Mouse (Mus musculus) stomach, embryonic 14.5 days (tissue): ENCODE data around the gene Hoxa5. TPM values are rescaled to one million over a fixed set of nuclear protein-coding genes. Genes with fewer than 3 reads are reported as not detected.
A peak's percentile ranks its signal among the peaks of the same experiment; 100 is the strongest.

Experiments
- ATAC-seq: fragments of 200-750 bp; cut with Nextera tagmentation; 2 replicates; pipeline ENCODE4 v1.8.0; 2017; ENCODE audit warnings: low read depth, moderate TSS enrichment; ENCODE audit not compliant: insufficient number of reproducible peaks, insufficient read depth, low FRiP score
- H3K27ac ChIP-seq: fragments of 300-500 bp; sonication (generic); 2 replicates; pipeline ENCODE4 v1.5.1; 2014; ENCODE audit warnings: mild to moderate bottlenecking, low read length, moderate library complexity, mixed read lengths
- H3K27me3 ChIP-seq: fragments of 300-500 bp; sonication (generic); 2 replicates; pipeline ENCODE4 v1.6.1; 2014; ENCODE audit warnings: low read length, control low read depth, mixed read lengths; ENCODE audit not compliant: control insufficient read depth, insufficient read depth
- H3K36me3 ChIP-seq: fragments of 300-500 bp; sonication (generic); 2 replicates; pipeline ENCODE4 v1.6.1; 2014; ENCODE audit warnings: mild to moderate bottlenecking, control low read depth, low read length, moderate library complexity, mixed read lengths; ENCODE audit not compliant: control insufficient read depth, insufficient read depth
- H3K4me1 ChIP-seq: fragments of 300-500 bp; sonication (generic); 2 replicates; pipeline ENCODE4 v1.6.1; 2014; ENCODE audit warnings: low read length, control low read depth, mixed read lengths; ENCODE audit not compliant: control insufficient read depth, insufficient read depth
- H3K4me2 ChIP-seq: fragments of 300-500 bp; sonication (generic); replicated peaks from 2 replicates; pipeline ENCODE4 v1.6.1; 2014; ENCODE audit warnings: low read depth, low read length, control low read depth
- H3K4me3 ChIP-seq: fragments of 300-500 bp; sonication (generic); 2 replicates; pipeline ENCODE4 v1.5.1; 2014; ENCODE audit warnings: low read depth, low read length, control low read depth
- H3K9ac ChIP-seq: fragments of 300-500 bp; sonication (generic); replicated peaks from 2 replicates; pipeline ENCODE4 v1.6.1; 2014; ENCODE audit warnings: low read depth, mild to moderate bottlenecking, control low read depth, low read length, moderate library complexity, mixed read lengths
- H3K9me3 ChIP-seq: fragments of 300-500 bp; sonication (generic); 2 replicates; pipeline ENCODE4 v1.6.1; 2016; ENCODE audit warnings: low read depth, low read length, control low read depth; ENCODE audit not compliant: control insufficient read depth
- WGBS: fragments of 180-500 bp; shearing (Covaris S2); extraction: QIAGEN DNeasy Blood & Tissue Kit; methylation state at CpG from one replicate; pipeline ENCODE4 v1.1.7; 2014; 5-methylcytosine and 5-hydroxymethylcytosine counted together
- polyA plus RNA-seq: library from polyadenylated mRNA; unstranded; fragments of >200 nt; fragmentation: Nextera tagmentation; extraction: Ambion mirVana; gene quantifications from 2 replicates; pipeline ENCODE4 v1.2.1, GENCODE M21; 2014

Hoxa5 gene
- 24.4 and 27.1 TPM in 2 replicates for polyA plus RNA-seq

DNA sequence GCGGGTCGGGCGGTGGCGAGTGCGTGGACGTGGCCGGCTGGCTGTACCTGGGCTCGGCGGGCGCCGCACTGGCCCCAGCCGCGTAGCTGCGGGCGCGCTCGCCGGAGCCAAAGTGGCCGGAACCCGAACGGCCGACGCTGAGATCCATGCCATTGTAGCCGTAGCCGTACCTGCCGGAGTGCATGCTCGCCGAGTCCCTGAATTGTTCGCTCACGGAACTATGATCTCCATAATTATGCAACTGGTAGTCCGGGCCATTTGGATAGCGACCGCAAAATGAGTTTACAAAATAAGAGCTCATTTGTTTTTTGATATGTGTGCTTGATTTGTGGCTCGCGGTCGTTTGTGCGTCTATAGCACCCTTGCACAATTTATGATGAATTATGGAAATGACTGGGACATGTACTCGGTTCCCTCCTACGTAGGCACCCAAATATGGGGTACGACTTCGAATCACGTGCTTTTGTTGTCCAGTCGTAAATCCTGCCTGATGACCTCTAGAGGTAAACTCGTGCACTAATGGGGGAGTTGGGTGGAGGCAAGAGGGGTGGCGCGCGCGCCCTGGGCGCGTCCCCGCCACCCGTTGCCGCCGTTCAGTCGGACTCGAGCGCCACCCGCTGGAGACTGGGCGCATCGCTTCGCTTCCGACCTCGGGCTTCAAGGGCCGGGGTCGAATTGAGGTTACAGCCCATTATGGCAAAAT, at the start of gene Hoxa5:
Gene Hoxa5 (minus strand): TSS at position 538 of the 703 bp plus-strand sequence.
- H3K27me3 ChIP-seq: 0 out of 2 replicates have a peak, but pooled peaks cover 3% of the 10 kb centered on the region
- peak within 1 kb of the TSS; percentile 96 for H3K9ac ChIP-seq

DNA sequence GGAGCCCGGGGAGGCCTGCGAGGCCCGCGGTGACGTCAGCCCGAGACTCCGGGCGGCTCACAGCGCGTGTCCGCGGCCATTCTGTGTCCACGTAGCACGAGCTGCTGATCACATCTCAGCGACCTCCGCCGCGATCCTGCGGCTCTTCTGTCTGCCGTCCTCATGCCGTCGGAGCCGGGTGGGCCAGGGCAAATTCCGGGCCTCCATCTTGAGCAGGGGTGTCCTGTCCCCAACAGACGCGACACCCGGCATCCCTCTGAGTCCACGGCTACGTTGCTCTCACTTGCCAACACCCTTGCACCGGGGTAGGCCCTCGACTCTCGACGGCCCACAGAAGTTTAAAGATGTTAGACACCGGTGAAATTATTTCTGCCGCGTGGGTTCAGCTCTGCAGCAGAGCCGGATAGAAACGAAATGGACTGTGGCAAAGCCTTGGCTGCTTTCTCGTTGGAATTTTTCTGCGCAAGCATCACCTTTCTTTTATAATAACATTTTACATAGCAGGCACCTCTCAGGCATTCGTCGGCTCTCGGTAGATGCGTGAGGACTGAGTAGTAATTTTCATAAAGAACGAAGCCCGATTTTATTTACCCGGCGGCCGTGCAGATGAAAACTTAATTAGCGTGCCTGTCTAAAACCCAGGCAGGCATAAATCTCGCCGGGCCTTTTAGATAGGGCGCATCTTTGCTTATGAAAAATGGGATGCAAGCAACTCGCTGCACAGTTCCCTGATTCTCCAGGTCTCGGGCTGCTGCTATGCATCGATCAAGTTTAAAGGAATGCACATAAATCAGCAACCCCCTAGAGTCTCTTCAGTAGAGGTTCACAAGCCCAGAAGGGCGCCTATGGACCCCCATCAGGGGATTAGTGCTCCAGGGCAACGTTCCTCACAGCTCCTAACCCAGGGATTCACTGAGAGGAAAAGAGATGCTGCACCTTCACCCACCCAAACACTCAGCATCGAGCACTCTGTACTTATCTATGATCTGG, 49.4 kb upstream of the Hoxa5 start:
- WGBS: 1% methylated on average over 59 of the region's 59 CpGs
- no peak overlapping the region for H3K4me3 ChIP-seq
- H3K9ac ChIP-seq: no peak overlapping the region
- H3K9me3 ChIP-seq: no peaks in the 10 kb centered on the region
- no peaks in the 10 kb centered on the region for H3K4me1 ChIP-seq
- no peak for ATAC-seq
- H3K4me2 ChIP-seq: no peak overlapping the region
- H3K27me3 ChIP-seq: peaks cover 57% of the 10 kb centered on the region
- H3K27ac ChIP-seq: no peak overlapping the region
- no peaks in the 10 kb centered on the region for H3K36me3 ChIP-seq

More for the DNA sequence above, at the start of gene Hoxa5:
- under 1% methylated on average over 57 of the region's 65 CpGs for WGBS
- Histone ChIP-seq H3K4me3 (peak within 1 kb of the TSS; percentile 90), H3K27ac (peak within 1 kb of the TSS; percentile 87), H3K9me3 (no peaks in the 10 kb centered on the region), H3K36me3 (peaks cover 5% of the 10 kb centered on the region; the same call in 1 of the 2 replicates), H3K4me1 (peaks cover 5% of the 10 kb centered on the region; the same call in 1 of the 2 replicates), H3K4me2 (peak within 1 kb of the TSS; percentile 78)
- peak; percentile 71; the same call in 1 of the 2 replicates for ATAC-seq

DNA sequence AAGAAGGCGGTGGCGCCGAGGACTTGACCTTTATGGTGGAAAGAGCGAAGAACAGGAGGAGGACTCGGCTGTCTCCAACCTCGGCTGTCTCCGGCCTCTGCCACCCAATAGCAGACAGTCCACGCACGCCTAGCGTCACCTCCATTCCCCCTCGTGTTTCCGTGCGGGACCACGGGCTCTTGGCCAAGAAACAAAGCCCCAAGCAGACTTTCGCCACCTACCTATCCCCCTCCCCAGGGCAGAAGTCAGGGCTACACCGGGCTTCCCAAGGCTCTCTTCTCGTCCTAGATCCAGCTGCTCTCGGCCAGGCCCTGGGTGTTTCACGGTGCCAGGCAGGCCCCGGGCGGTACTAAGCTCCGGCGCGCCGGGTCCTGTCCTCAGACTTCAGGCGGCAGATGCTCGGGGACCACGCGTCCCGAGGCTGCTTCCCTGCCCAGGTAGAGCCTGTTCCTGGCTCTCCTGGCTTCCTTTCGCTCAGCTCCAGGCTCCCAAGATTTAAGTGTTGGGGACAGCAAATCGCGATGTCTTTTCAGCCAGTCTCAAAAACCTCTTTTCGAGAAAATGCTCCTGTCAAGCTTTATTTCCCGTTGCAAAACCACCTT, 48.5 kb upstream of the Hoxa5 start:
- no peak overlapping the region for H3K4me3 ChIP-seq
- 1% methylated on average over 35 of the region's 35 CpGs for WGBS
- no peak overlapping the region for H3K4me2 ChIP-seq

DNA sequence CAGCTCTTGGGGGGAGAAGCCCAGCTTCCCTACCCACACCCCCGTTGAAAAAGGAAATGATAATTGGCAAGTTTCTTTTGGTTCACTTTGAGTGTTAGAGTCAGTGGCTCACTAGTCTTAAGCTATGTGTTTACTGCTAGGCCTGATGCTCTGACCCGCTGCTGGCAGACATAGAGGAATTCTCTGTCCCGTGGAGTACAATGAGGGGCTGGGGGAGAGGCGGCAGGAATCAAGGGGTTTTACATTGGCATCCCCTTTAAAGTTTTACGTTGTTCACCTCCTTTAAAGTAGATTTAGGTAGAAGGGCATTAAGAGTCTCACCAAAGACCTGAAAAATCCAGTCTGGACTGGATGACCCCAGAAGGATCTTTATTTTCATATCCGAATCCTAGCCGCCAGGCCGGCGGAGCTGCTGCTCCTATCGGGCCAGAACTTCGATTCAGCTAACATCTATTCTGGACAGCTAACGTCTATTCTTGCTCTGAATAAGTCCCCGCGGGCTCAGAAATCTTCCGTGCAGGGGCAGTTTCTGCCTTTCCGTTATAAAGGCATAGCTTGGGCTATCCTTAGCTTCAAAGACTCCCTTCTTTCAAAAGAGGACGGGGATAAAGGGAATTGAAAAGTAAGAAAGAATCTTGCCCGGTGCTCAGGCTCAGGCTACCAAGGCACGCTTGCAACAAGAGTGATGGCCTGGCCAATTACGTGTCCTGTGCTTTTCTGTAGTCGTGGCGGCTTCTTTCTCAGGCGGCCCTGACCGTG, 47.8 kb upstream of the Hoxa5 start:
- no peak for ATAC-seq
- Histone ChIP-seq H3K4me1 (no peaks in the 10 kb centered on the region), H3K9me3 (no peaks in the 10 kb centered on the region), H3K4me2 (no peak overlapping the region), H3K9ac (no peak overlapping the region), H3K4me3 (no peak overlapping the region), H3K27me3 (peaks cover 62% of the 10 kb centered on the region), H3K36me3 (no peaks in the 10 kb centered on the region), H3K27ac (no peak overlapping the region)
- 3% methylated on average over 24 of the region's 24 CpGs for WGBS

More for the DNA sequence above, 48.5 kb upstream of the Hoxa5 start:
- Histone ChIP-seq H3K36me3 (no peaks in the 10 kb centered on the region), H3K27ac (no peak overlapping the region), H3K9me3 (no peaks in the 10 kb centered on the region), H3K27me3 (peaks cover 60% of the 10 kb centered on the region), H3K9ac (no peak overlapping the region), H3K4me1 (no peaks in the 10 kb centered on the region)
- no peak for ATAC-seq

DNA sequence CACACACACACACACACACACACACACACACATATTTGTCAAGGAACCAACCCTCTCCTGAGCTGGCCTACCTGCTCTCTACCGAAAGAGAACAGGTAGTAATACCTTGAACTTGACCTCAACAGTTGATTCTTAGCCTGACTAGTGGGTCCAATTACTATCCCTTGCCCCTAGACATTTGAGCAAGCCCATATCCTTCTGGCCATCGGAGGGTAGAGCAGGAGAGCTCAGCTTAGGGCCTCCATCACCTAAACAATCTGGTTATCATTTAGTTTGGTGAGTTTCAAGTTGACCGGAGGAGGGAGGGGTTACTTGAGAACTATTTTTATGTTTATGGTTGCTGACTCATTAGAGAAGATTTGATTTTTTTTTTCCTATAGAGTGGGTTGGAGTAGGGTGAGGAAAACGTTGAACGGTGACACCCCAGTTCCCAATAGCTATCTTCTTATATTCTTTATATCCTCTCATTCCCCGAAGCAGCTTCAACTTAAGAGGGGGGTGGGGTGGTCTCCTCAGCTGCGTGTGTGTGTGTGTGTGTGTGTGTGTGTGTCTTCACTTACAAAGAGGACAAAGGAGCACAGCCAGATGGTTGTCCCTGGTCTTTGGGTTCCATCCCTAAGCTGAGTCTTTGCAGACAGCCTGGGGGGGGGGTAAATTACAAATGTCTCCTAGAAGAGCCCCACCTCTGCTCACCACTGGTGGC, 46.9 kb upstream of the Hoxa5 start:
- no peak overlapping the region for H3K4me2 ChIP-seq
- no peak overlapping the region for H3K27ac ChIP-seq
- no peak overlapping the region for H3K9ac ChIP-seq
- H3K27me3 ChIP-seq: peaks cover 65% of the 10 kb centered on the region
- no peak for ATAC-seq
- H3K4me1 ChIP-seq: no peaks in the 10 kb centered on the region
- 13% methylated on average over 7 of the region's 7 CpGs for WGBS
- H3K36me3 ChIP-seq: no peaks in the 10 kb centered on the region
- H3K4me3 ChIP-seq: no peak overlapping the region
- H3K9me3 ChIP-seq: no peaks in the 10 kb centered on the region

DNA sequence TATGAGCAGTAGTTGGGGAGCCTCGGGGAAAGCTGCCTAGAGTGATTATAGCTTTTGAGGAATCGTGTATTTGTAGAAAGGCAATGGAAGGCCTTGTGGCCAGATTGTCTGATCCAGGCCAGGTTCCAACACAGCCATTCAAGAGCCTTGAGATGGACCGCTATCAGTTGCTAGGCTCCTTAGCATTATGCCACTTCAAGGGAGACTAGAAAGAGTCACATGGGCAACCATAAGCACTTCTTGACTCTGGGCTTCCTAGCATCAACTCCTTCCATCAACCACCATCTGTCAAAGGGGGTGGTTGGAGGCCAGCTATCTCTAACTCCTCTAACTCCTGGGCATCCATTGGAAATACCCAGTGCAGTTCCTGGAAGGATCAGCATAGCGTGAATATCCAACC, 45.4 kb upstream of the Hoxa5 start:
- Histone ChIP-seq H3K4me3 (no peak overlapping the region), H3K4me1 (no peaks in the 10 kb centered on the region), H3K36me3 (no peaks in the 10 kb centered on the region), H3K27ac (no peak overlapping the region), H3K9ac (no peak overlapping the region), H3K27me3 (peaks cover 69% of the 10 kb centered on the region), H3K9me3 (no peaks in the 10 kb centered on the region), H3K4me2 (no peak overlapping the region)
- WGBS: 3% methylated on average over 4 of the region's 4 CpGs
- ATAC-seq: no peak

DNA sequence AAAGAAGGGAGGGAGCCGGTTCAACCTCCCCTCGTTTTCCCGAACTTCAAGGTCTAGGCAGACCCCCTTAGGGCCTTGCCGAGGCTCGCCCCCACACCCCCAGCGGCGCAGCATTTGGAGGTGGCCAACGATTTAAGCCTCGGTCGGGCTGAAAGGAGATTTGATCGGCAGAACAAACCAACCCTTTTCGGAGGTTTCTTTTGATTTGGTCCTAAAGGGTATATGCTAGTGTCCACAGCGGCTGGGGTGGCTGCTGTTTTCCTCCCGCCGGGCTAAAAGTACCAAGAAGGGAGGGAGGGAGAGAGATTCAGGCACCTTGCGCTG, 45.0 kb upstream of the Hoxa5 start:
- peaks cover 69% of the 10 kb centered on the region for H3K27me3 ChIP-seq
- H3K9ac ChIP-seq: no peak overlapping the region
- no peak for ATAC-seq

More for the DNA sequence above, 45.0 kb upstream of the Hoxa5 start:
- 0% methylated on average over 16 of the region's 16 CpGs for WGBS
- Histone ChIP-seq H3K4me3 (no peak overlapping the region), H3K4me1 (no peaks in the 10 kb centered on the region), H3K4me2 (no peak overlapping the region), H3K27ac (no peak overlapping the region), H3K36me3 (no peaks in the 10 kb centered on the region), H3K9me3 (no peaks in the 10 kb centered on the region)
